8 mouse cellular contexts compared by ENCODE assay signal in the genomic region with DNA sequence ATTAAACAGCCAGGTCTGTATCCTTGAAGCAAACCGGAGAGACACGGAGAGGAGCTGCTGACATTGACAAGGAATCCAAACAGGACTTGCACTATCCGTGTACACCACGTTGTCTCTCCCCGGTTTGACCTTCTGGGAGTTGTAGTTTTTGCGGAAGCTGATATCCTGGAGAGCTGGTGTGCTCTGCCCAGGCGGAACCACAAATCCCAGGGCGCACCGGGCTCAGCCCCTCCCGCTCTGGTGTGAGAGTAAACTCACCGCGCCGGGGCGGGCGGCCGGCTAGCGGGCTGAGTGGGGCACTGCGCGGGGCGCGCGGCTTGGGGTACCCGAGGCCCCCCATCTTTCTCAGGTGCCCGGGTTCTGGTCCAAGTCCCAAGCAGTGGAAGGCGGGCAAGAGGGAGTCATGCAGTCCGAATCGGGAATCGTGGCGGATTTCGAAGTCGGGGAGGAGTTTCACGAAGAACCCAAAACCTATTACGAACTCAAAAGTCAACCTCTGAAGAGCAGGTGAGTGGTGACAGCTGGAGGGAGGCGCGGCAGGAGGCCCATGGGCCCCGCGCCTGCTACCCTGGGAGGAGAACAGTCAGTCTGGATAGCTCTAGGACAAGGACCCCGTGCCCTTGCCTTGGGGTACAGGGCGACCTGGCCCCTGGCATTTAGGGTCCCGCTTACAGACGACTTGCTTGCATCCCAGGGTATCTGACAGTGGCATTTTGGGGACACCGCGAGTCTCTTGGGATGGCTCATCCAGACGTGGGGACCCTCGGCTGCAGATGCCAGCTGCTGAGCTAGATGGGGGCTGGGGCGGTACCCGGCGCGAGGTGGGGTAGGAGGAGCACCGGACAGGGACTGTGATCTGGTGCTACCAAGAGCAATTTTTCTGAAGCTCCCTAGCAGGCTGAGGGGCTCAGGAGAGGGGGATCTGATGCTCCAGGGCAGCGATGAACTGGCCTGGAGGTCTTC. TPM values are rescaled to one million over a fixed set of nuclear protein-coding genes. Genes with fewer than 3 reads are reported as not detected.
DNase-seq lines count a peak whose midpoint lies in the region; ATAC-seq lines count a peak whose summit lies in the region.

A gene (plus strand): TSS at position 272 of the 963 bp plus-strand sequence.

- no peaks in the 10 kb centered on the region for H3K36me3 ChIP-seq in hindbrain, embryonic 14.5 days (replicated peaks; ENCODE audit: control insufficient read depth, insufficient read depth)

- H3K27ac ChIP-seq in hindbrain, embryonic 14.5 days: no peak within 1 kb of the TSS

- no peaks in the 10 kb centered on the region; the same call in 1 of the 2 replicates for H3K4me1 ChIP-seq in hindbrain, embryonic 14.5 days (replicated peaks; ENCODE audit: control insufficient read depth, insufficient read depth, low read length)

- DNase-seq in R1 (ENCODE audit: low read depth, low spot score): peak; percentile 97
- DNase-seq in cerebellum, postnatal 25 days: peak; percentile 93 to 94
- DNase-seq in frontal cortex, postnatal 25 days (ENCODE audit: low spot score in 2 of 2): peak; percentile 79 to 87
- peak; percentile 87 for DNase-seq in hindbrain, embryonic 14.5 days (ENCODE audit: low spot score)
- peak; percentile 91 to 93 for DNase-seq in layer of hippocampus, postnatal 36 days
- peak; percentile 96 for DNase-seq in lung, postnatal 36 days
- peak; percentile 97 for DNase-seq in retina, postnatal 1 day
- DNase-seq in urinary bladder, adult 18-20 months (ENCODE audit: low spot score in 2 of 2): peak; percentile 88 to 89

- peak; percentile 99 for ATAC-seq in hindbrain, embryonic 14.5 days (ENCODE audit: low FRiP score)

- WGBS in hindbrain, embryonic 14.5 days: under 1% methylated on average over 51 of the region's 51 CpGs

- H3K4me2 ChIP-seq in hindbrain, embryonic 14.5 days (replicated peaks): peak within 1 kb of the TSS; percentile 99

- 0 out of 2 replicates have a peak, but pooled peaks cover 4% of the 10 kb centered on the region for H3K27me3 ChIP-seq in hindbrain, embryonic 14.5 days (ENCODE audit: control insufficient read depth, insufficient read depth, low read length)

- H3K4me3 ChIP-seq in hindbrain, embryonic 14.5 days (replicated peaks; ENCODE audit: low read length): peak within 1 kb of the TSS; percentile 57

- peak within 1 kb of the TSS; percentile 59 for H3K9ac ChIP-seq in hindbrain, embryonic 14.5 days

- H3K9me3 ChIP-seq in hindbrain, embryonic 14.5 days (ENCODE audit: control insufficient read depth, low read length): no peaks in the 10 kb centered on the region

RNA-seq across cellular contexts. Expression of the gene that starts here (rescaled TPM):
- 1.4 and 3.1 TPM in 2 replicates for polyA plus RNA-seq in hindbrain, embryonic 14.5 days (2014; fragmentation: Nextera tagmentation; extraction: Ambion mirVana)
- 1 to 10 TPM; 8.3 to 9.3 TPM for total RNA-seq in layer of hippocampus, postnatal 36 days (2021)
